8 mouse cellular contexts compared by ENCODE assay signal in genomic region chr17:32965623-32966290, GRCm38 (mm10). TPM values are rescaled to one million over a fixed set of nuclear protein-coding genes. Genes with fewer than 3 reads are reported as not detected.
A peak's percentile ranks its signal among the peaks of the same experiment; 100 is the strongest.
DNase-seq lines count a peak whose midpoint lies in the region; ATAC-seq lines count a peak whose summit lies in the region.

Zfp472 (plus strand) TSS chr17:32965814.

- peak within 1 kb of the TSS; percentile 75 for H3K9ac ChIP-seq in kidney, embryonic 15.5 days

- peak; percentile 98 for ATAC-seq in erythroblast, adult 5-6 weeks (replicated peaks; ENCODE audit: low FRiP score, poor library complexity, severe bottlenecking)
- ATAC-seq in kidney, embryonic 15.5 days (replicated peaks; ENCODE audit: low FRiP score), result peak; percentile 99
- peak; percentile 100 for ATAC-seq in monocyte, adult 5-6 weeks (replicated peaks; ENCODE audit: insufficient number of reproducible peaks, low FRiP score, low TSS enrichment, poor library complexity, severe bottlenecking)

- H3K4me3 ChIP-seq in heart, embryonic 10.5 days, result peak within 1 kb of the TSS; percentile 86
- H3K4me3 ChIP-seq in kidney, embryonic 15.5 days (replicated peaks), result peak within 1 kb of the TSS; percentile 89

- WGBS in heart, embryonic 10.5 days, result under 1% methylated on average over 33 of the region's 33 CpGs
- WGBS in kidney, embryonic 15.5 days, result under 1% methylated on average over 33 of the region's 33 CpGs

- peak; percentile 92 to 94 for DNase-seq in B cell, adult 2 months
- DNase-seq in brain, adult 2 months (ENCODE audit: low read depth, low spot score), result peak; percentile 96
- peak; percentile 97 for DNase-seq in heart, embryonic 10.5 days (ENCODE audit: low spot score)
- DNase-seq in liver, result peak; percentile 88
- peak; percentile 83 to 89 for DNase-seq in spleen, postnatal 4 days (ENCODE audit: low spot score in 2 of 2)

- peak within 1 kb of the TSS; percentile 81 for H3K4me2 ChIP-seq in kidney, embryonic 15.5 days

- H3K36me3 ChIP-seq in heart, embryonic 10.5 days, result no peaks in the 10 kb centered on the region
- H3K36me3 ChIP-seq in kidney, embryonic 15.5 days, result no peaks in the 10 kb centered on the region

- H3K9me3 ChIP-seq in heart, embryonic 10.5 days, result no peaks in the 10 kb centered on the region
- no peaks in the 10 kb centered on the region for H3K9me3 ChIP-seq in kidney, embryonic 15.5 days (replicated peaks)

- no peaks in the 10 kb centered on the region for H3K27me3 ChIP-seq in heart, embryonic 10.5 days (ENCODE audit: insufficient read depth, poor library complexity, severe bottlenecking)
- no peaks in the 10 kb centered on the region for H3K27me3 ChIP-seq in kidney, embryonic 15.5 days

- peak within 1 kb of the TSS; percentile 88 for H3K27ac ChIP-seq in heart, embryonic 10.5 days
- peak within 1 kb of the TSS; percentile 96 for H3K27ac ChIP-seq in kidney, embryonic 15.5 days

- H3K4me1 ChIP-seq in heart, embryonic 10.5 days, result peaks cover 12% of the 10 kb centered on the region
- H3K4me1 ChIP-seq in kidney, embryonic 15.5 days, result peaks cover 16% of the 10 kb centered on the region

RNA-seq across cellular contexts. Expression of gene Zfp472, which starts in this region (rescaled TPM):
- total RNA-seq in erythroblast, adult 5-6 weeks (2015; ENCODE audit: low replicate concordance), result 2.5 and 4.8 TPM in 2 replicates
- 3.7 and 3.8 TPM in 2 replicates for total RNA-seq in erythroblast, adult 5-6 weeks (2017; ENCODE audit: low replicate concordance)
- polyA plus RNA-seq in heart, embryonic 10.5 days (2016; fragmentation: Nextera tagmentation; extraction: Ambion mirVana), result 7.7 and 7.8 TPM in 2 replicates
- polyA plus RNA-seq in kidney, embryonic 15.5 days (2015; fragmentation: Nextera tagmentation; extraction: Ambion mirVana), result 9.9 and 12.1 TPM in 2 replicates
- total RNA-seq in monocyte, adult 5-6 weeks (2017), result 26.2 to 29.4 TPM (median 26.4 TPM) in 3 replicates

Comparison
In these comparisons a context has a peak if more than half of its experiments do, and no peak if none do; other contexts are left out.
1. Peak in every context shown above with its lines: DNase-seq, ATAC-seq, H3K4me3 ChIP-seq and H3K27ac ChIP-seq.